Mouse (Mus musculus) frontal cortex, postnatal 36 days (tissue): ENCODE results near the gene Spint5.
"Not testable (repeated sequence)": the region's sequence is repeated elsewhere in the genome, so short reads cannot be mapped to it uniquely, and the experiment has no call there.

ENCODE experiments used
- DNase-seq, 2 experiments: peaks; one replicate each; pipeline ENCODE4 v3.0.0; 2022; ENCODE audit warnings: low spot score in 2 of 2

Gene Spint5

DNA sequence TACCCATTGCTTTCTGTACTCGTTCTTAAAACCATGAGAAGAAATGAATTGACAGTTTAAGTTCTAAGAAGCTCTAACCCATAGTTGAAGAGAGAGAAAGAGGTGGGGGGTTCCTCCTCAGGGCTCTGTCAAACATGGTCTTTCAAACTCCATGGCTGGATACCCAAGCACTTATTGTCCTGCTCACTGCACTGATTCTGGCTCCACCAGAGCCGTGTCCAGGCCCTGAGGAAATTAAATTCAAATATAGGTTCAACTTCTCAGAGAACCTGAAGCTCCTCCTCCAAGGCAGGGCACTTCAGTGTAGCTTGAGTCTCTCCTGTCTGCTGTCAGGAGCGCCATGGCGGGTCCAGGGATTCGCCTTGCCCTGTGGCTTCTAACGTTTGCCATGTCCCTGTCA lies at the start of gene Spint5:
Gene Spint5, plus strand, starts transcription at position 301 of the 400 bp plus-strand sequence.
- no peak for DNase-seq

DNA sequence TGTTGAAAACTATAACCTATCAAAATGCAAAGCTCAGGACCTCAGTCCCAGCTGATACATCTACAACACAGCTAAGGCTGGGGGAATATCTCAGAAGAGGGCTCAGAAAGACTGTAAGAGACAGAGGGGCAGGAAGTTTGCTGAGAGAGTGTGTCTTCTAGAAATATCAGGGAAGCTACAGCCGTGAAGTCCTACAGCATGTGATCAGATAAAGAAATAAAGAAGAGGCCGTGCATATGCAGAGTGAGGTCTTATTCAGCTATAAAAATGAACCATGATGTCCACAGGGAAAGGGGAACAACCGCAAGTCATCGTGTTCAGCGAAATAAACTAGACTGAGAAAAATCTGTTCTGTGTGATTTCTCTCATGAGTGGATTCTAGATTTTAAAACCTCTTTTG lies 44.8 kb upstream of the Spint5 start:
- no peak for DNase-seq

DNA sequence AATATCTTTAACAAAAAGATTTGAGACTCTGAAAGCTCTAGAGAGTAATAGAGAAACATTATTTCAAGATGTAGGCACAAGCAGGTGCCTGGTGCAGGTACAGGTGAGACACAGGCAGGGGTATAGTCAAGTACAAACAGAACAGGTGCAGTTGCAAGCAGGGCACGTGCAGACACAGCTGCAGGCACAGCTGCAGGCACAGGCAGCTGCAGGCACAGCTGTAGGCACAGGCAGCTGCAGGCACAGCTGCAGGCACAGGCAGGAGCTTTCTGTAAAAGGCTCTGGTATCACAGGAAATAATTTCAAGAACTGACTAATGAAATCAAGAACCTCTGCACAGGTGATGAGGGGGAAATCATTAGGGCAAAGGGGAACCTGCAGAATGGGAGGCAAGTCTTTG lies 44.2 kb upstream of the Spint5 start:
- no peak for DNase-seq

DNA sequence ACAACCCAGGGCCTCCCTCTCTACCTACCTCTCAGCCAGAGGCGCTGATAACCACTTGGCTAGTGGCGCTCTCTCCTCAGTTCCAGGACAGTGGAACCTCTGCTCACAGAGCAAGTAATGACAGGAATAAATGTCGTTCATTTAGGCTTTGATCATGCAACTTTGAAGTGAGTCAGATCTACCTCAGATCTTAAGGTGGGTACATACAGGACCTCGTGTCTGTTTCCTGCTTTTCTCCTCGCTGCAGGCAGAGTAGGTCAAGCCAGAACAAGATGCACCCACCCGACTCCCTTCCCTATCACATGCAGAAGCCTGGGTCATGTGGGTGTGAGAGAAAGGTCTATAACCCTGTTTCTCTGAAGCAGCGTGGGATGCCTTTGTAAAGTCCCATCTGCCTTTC lies 41.1 kb upstream of the Spint5 start, which contains the start of gene Wfdc11:
Gene Wfdc11, minus strand, starts transcription at position 101 of the 400 bp plus-strand sequence.
- DNase-seq: peak; percentile 2 to 4

DNA sequence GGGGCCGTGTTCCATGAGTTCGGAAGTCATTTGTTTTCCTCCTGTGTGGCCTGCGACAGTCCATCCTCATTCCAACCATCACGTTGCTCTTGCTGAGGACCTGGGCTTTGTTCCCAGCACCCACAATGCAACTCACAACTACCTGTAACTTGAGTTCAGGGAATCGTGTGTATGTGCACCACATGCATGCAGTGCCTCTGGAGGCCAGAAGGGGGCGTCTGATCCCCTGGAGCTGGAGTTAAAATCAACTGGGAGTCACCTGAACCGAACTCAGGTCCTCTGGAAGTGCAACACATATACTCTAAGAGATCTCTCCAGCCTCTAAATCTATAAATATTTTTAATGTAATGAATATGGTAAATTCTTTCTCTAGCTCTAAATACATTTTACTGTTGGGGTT lies 39.0 kb upstream of the Spint5 start:
- no peak for DNase-seq

DNA sequence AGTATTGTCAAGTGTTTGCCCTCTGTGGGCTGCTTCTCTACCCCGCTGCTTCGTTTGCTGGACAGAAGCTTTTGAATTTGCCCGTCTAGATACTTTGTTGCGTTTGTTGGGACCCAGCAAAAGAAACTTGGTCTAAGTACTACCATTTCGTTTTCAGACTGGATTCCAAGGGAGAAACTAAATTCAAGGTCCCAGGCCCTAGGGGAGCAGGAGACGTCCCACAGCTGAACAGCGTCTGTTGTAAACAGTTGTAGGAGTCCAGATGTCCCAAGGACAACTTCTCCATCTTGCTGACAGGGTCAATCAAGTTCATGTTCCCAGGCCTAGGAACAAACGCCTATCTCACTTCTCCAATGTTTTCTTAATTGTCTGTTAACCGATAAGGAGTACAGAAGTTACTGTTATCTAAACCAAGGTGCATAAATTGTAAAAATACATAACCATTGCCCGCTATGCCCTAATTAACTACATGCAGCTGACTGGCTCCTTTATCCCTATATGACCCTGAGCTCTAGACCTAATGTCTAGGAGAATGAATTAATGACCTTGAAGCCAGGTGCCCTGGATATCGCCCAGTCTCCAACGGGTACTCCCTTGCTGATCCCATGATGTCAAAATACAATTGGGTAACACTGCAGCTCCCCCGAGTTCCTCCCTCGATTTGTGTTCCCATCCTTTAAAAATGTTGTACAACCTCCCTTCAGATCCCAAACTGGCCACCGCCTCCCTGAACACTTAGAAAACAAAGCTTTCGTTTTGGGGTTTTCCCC lies 38.0 kb upstream of the Spint5 start:
- DNase-seq: no peak

DNA sequence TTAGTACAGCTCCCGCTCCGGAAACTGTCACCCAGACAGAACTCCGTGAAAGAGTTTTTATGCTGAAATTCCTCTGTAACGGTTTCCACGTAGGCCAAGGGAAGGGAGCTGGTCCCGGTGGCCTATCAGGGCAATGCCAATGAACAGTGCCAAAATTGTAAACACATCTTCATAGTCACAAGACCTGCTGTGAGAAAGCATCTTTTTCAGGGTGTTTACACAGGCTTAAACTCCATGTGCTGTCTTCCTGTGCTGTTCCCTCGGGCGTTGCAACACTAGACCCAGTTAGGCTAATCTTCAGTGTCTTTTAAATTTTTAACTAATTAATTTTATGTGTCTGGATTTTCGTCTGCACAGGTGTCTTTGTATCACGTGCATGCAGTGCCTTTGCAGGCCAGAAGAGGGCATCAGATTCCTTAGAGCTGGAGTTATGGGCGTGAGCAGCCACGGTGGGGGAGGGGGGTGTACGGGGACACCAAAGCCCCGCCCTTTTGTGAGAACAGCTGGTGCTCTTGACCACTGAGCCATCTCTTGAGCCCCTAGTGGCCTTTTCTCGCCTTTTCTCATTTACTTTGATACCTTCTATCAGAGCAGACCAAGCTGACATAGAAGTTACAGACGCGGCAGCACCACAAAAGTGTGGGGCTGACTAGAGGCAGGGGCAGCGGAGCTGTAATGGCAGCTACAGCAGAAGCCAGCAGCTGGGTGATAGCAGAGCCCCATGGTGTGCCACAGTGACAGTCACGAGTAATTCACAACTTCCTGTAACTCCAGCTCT lies 36.1 kb upstream of the Spint5 start:
- DNase-seq: peak; percentile 47 to 60

DNA sequence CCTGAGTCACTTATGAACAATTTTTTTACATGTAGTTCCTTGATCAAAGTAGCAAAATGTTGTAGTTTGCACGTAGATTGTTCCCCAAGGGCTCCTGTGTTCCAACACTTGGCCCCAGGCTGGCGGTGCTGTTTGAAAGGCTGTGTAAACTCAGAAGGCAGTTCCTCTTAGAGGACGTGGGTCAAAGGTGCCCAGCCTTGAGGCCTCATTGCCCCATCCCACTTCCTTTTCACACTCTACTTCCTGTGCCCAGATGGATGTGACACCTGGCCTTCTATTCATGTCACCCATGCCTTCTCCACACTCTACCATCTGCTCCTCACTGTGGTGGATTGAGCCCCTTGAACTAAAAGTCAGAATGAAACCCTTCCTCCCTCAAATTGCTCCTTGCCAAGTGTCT lies 35.2 kb upstream of the Spint5 start:
- DNase-seq: no peak

DNA sequence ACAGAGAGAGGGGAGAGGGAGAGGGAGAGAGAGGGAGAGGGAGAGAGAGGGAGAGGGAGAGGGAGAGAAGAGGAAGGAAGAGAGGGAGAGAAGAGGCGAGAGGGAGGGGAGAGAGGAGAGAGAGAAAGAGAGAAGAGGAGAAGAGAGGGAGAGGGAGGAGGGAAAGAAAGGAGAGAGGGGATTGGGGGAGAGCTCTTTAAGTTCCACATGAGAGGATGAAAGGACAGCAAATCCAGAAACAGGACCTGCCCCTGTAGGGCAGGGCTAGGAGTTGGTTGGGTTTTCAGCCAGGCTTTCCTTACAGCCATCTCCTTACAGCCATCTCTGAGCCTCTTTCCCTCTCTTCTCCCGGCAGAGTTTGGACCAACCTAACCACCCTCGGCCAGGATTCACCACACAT lies 30.3 kb upstream of the Spint5 start, which contains the start of gene Wfdc13:
Gene Wfdc13, plus strand, starts transcription at position 301 of the 400 bp plus-strand sequence.
- DNase-seq: no peak

DNA sequence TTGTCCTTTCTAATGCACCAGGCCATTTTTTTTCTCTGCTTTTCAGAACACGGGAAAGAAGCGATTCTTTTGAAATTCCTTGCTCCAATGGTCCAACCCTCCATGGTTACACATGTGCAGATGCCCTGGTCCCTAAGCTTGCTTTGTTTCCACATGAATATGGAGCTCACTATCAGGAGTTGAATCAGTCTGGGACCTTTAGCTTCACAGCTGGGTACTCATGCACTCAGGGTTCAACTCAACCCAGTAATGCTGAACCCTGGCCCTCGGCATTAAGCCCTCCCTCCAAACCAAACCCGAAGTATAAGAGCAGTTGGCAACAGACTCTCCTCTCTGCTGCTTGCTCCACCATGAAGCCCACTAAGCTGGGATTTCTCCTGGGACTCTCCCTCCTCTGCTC lies 16.9 kb upstream of the Spint5 start, which contains the start of gene Spint4:
Gene Spint4, plus strand, starts transcription at position 301 of the 400 bp plus-strand sequence.
- no peak for DNase-seq

DNA sequence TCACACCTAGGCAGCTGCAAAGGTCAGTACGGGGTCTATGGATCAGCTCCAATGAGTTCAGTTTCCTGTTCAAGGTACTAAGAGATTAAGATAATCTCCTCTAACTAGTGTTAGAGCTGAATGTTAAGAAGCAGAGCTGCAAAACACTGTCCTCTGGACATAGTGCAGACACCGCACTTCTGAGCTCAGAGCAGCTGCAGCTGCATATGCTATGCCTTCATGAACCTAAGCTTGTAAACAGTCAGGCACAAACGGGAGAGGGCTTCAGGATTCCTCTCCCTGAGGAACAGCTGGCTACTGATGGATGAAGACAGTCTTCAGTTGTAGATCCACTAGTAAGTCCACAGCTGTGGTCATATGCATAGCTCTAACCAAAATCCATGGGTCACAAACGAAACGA lies 14.1 kb upstream of the Spint5 start:
- DNase-seq: no peak

DNA sequence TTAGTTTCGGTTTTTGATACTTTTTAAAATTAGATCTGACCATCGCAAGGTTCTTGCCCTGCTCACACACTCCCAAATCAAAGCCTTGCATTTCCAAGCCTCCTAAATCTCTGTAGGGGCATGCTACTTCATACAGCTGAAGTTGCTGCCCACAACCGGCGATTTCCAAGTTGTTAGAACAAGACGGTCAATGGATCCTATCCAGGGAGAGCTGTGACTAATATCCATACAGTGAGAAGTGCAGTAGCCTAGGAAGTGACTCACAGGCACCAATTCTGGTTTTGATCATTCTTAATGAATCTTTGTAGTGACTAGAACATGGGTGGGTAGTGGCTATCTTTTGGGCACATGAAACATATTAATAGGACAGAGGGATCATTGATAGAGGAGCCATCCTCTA lies 13.3 kb upstream of the Spint5 start:
- DNase-seq: no peak

DNA sequence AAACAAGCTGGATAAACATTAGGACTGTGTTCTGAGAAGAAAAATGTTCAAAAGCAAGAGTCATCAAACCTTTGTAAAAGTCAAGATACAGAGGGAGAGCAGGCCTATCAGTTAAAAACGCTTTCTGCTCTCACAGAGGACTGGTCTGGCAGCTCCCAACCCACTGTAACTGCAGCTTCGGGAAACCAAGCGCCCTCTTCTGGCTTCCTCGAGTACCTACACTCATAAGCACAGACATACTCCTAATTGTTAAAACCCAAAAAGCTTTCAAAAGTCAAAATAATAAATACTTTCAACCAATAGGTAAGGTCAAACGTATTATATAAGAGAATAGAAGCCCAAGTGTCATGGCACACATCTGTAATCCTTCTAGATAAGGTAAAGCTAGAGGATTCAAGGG lies 10.9 kb upstream of the Spint5 start:
- no peak for DNase-seq

DNA sequence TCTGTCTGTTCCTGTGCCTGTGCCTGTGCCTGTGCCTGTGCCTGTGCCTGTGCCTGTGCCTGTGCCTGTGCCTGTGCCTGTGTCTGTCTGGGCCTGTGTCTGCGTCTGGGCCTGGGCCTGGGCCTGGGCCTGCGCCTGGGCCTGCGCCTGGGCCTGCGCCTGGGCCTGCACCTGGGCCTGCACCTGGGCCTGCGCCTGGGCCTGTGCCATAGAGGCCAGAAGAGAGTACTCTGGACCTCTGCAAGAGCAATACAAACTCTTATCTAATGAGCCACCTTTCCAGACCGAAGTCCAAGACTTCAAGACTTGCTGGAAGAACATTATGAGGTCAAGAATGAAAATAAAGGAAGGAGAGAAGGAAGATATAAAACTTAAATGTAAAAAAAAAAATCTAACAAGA lies 9.8 kb upstream of the Spint5 start:
- no peak for DNase-seq

DNA sequence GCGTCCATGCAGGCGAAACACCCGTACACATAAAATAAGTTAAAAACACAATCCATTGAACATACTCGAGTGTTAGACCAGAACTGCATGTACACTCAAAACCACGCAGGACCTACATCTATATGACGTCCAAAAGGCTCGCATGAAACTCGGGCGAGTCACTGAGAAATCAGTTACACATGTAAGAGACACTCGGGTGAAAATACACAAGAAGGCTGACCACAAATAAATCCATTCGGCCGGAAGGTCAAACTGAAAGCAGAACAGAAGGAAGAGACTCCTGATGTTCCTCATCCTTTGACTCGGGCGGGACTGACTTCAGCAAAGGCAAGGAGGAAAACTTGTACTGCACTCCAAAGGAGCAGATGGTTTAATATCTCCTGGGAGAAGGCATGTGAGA lies 9.1 kb upstream of the Spint5 start:
- no peak for DNase-seq

DNA sequence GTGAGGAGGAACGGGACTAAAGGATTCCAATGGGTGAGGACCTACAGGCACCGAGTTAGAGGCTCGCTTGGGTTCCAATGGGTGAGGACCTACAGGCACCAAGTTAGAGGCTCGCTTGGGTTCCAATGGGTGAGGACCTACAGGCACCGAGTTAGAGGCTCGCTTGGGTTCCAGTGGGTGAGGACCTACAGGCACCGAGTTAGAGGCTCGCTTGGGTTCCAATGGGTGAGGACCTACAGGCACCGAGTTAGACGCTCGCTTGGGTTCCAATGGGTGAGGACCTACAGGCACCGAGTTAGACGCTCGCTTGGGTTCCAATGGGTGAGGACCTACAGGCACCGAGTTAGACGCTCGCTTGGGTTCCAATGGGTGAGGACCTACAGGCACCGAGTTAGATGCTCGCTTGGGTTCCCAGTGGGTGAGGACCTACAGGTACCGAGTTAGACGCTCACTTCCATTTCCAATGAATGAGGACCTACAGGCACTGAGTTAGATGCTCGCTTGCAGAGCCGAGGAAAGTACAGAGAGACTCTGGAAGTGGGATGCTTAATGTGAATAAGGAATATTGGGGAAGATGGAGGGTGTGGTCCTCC lies 1.2 kb downstream of the Spint5 start:
- DNase-seq: not testable (repeated sequence)

DNA sequence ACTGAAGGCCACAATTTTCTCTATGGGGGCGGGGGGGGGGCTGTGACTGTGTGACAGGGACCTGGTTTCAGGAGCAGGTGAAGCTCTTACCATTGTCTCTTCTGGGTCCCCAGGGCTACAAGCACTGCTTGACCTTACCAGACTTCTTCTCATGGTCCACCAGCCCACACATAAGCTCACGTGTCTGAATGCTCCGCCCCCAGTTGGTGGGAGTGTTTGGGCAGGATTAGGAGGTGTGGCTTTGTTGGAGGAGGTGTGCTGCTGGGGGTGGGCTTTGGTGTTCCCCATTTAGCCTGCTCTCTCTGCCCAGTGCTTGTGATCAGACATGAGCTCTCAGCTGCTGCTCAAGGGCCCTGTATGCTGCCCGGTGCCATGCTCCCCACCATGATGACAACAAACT lies 8.2 kb downstream of the Spint5 start:
- DNase-seq: no peak

DNA sequence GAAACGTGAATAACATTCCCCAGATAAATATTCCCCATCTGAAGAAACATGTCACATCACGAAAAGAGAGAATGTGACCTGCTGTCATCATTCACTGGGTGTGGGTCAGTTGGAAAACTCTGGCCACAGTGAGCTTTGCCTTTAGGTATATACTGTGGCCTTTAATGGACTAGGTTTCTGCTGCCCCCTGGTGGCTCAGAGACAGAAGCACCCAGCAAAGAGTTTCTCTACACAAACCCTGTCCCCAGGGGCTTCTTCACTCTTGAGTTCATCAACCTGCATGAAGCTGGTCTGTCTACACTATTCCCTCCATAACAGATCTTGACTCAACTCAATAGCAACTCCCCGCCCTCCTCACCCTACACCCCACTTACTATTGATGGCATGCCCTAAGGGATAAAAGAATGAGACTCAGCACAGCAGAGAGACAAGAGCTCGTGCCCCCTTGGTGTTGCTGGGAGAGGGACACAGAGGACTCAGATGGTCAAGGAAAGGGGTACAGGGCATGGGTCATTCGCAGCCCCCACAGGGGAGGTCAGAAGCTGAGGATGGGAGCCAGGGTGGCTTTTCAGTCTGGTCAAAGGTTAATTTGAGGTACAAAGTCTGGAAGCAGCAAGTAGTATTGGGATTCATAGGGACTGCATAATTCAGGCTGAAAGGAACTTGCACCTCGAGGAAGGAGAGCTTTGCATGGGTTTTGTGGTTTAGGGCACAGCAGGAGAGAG lies 11.0 kb downstream of the Spint5 start:
- peak; percentile 39 to 65 for DNase-seq

DNA sequence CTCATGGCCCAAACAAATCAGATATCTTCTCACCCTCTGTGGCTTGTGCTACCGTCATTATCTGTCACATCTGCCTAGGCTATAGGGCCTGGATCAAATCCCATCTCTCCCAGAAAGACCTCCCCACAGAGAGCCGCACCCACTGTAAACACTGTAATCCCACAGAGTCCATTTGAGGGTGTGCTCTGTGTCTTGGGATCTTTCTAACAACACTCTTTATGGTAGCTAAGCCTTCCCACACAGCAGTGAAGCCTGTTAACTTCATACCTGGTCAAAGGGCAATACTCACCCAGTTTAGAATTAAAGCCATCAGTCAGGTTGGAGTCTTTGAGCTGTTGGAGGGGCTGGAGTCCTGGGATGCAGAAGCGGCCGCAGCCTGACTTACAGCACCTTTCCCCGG lies 16.6 kb downstream of the Spint5 start:
- no peak for DNase-seq

DNA sequence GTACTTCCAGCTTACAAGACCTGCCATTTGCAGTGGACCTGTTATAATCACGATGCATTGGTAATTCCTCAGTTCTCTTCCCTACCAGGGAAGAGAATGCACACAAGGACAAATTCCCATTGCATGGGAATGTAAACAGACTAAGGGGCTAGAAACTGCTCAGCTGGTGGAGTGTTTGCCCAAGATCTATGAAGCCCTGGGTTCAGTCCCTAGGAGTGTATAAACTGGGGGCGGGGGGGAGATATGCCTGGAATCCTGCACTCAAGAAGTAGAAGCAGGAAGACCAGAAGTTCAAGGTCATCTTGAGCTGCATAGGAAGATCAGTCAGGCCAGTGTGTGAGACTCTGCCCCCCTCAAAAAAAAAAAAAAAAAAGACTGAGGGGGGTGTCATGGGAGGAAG lies 18.2 kb downstream of the Spint5 start:
- no peak for DNase-seq

DNA sequence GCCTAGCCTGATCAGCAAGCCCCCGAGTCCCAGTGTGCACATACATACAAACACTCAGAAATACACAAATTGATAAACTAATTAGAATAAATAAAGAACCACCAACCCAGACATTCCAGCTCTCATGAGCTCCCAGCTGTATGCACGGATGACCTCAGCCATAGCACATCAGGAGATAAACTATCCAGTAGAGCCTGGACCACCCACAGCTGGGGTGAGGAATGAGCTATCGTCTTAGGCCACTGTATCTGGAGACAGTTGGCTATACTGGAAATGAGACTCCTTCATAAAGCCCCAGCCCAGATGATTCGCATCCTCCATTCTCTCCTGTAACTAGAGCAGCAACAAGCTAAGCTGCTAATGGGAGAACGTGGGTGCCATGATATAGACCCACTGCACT lies 19.7 kb downstream of the Spint5 start:
- DNase-seq: no peak

DNA sequence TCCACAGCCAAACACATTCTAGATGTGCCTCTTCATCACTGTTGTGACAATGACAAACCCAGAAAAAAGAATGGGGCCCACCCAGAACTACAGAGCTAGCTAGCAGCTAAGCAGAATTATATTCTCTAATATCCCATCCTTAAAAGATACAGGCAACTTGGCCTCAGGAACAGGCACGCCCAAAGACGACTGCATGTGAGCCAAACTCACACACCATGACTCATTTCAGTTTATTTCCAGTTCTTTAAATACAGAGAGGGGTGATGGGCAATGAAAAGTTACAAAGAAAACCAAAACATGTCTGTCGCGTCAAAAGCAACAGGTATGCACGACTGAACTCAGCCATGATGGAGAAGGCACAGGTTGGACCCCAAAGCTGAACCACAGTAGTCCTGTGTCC lies 20.3 kb downstream of the Spint5 start:
- no peak for DNase-seq
